Mouse (Mus musculus) liver, embryonic 14.5 days (tissue): ENCODE measurements at regions not wholly inside any gene's neighbourhood (a gene's known extent, or its start where the extent isn't known, plus 50 kb on each side); places are given as distances from the start of the nearest gene placed in this dataset.

Source experiments
- CTCF ChIP-seq: IDR thresholded peaks from 2 replicates; pipeline ENCODE4 v1.5.1; 2016; ENCODE audit warnings: antibody characterized with exemption, low read depth, control low read depth
- EP300 ChIP-seq: IDR thresholded peaks from 2 replicates; pipeline ENCODE4 v1.6.1; 2016; ENCODE audit warnings: antibody characterized with exemption, low read depth

DNA sequence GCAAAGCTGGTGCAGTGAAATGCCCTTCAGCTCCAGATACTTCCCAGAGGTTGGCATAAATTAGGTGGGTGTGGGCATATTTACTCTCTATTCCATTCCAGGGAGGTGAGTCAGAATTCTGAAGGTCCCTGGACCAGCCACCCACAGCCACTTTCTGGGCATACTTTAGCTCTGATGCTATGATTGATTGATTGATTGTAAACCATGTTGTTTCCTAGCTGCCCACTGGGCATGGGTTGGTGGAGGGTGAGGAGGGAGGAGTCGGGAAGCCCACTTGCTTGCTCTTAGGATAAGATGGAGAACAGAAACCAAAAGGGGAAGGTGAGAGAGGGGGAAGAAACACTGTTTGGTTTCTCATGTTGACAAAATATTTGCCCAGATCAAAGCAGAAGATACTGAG, 62.1 kb upstream of the Cd2ap start:
- TF ChIP-seq CTCF (no peak), EP300 (no peak)
